Mouse (Mus musculus) cerebellum, adult 18-20 months (tissue): Measurements from ENCODE around the gene Unc5c.

Source experiments
- DNase-seq, 2 experiments: peaks; one replicate each; pipeline ENCODE4 v3.0.0; 2021

Unc5c gene

DNA sequence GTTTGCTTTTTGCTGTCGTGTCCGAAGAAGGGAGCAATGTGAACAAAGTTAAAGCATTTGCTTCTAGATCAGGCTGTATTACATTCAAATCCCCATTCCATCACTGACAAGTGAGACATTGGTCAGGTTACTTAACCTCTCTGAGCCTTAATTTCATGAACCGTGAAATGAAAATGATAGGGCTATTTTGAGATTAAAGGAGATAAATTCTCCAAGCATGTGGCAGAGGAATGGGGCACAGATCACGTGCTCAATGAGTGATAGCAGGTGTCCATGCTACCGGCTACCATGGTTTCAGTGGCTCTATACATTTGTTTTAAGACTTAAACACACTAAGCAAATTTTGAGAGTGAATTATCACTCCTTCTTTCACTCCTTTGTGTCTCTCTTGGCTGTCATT lies 254.0 kb downstream of the Unc5c start:
- no peak for DNase-seq

DNA sequence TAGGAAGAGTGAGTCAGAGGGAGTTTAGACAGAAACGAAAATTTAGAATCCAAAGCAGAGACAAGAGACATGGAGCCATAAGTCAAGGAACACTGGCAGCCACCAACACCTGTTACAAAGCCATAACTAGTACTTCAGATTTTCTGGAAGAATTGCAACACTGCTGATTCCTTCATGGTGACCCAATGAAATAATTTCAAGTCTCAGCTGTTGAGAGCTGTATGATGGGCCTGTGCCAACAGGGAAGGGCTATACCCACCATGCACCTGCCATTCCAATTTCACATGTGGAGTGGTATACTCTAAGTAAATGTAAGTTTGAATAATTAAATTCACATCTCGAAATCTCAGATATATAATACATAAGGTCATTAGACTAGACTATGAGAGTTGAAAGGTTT lies 259.5 kb downstream of the Unc5c start:
- DNase-seq: no peak

GRCm38 (mm10) chr3:141725432-141725831 lies 260.4 kb downstream of the Unc5c start:
- DNase-seq: peak in 1 of 2 experiments; percentile 21

- DNase-seq: no peak
Observed at GRCm38 (mm10) chr3:141733844-141734243, 268.8 kb downstream of the Unc5c start.

GRCm38 (mm10) chr3:141735285-141735684 lies 270.3 kb downstream of the Unc5c start:
- no peak for DNase-seq

- no peak for DNase-seq
Observed at GRCm38 (mm10) chr3:141745322-141745721, 280.3 kb downstream of the Unc5c start.

- no peak for DNase-seq
Observed at GRCm38 (mm10) chr3:141748694-141749381, 283.8 kb downstream of the Unc5c start.

GRCm38 (mm10) chr3:141752172-141752571 lies 287.2 kb downstream of the Unc5c start:
- DNase-seq: no peak

- no peak for DNase-seq
Observed at GRCm38 (mm10) chr3:141757259-141757658, 292.2 kb downstream of the Unc5c start.

GRCm38 (mm10) chr3:141778411-141778919 lies 313.4 kb downstream of the Unc5c start:
- no peak for DNase-seq

DNA sequence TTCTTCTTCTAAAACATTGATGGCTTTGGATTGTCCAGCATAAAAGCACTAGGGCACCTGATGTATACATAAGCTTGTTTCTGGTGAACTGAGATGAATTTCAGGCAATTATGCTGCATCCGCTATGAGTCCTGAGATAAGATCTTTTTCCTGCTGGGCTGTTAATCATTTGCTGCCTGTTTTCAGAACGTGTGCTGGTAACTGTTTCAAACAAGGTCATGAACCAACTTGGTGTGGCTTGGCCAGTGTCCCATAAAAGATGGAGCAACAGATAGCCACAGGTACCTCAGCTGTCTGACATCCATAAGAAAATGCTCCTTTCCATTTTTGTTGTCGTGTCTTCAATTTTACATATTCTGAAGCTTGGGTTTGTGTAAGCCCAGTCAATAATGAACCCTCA lies 314.2 kb downstream of the Unc5c start:
- no peak for DNase-seq

DNA sequence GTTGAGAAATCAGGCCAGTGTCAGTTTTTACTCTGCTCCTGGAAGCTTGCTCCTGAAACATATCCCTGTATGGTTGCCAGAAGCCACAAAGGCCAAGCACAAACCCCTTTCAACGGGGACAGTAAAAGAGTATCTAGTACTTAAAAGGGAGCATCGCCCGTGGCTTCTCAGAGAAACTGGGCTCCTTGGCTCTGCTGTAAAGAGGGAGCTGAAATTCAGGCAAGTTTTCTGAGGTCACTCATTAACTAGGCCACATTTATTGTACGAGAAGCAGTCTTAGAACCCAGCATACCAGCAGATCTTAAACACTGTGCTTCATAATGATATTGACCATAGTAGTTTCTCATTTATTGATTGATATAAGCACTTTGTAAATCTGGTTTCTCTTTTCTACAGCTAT lies 317.5 kb downstream of the Unc5c start:
- DNase-seq: no peak

DNA sequence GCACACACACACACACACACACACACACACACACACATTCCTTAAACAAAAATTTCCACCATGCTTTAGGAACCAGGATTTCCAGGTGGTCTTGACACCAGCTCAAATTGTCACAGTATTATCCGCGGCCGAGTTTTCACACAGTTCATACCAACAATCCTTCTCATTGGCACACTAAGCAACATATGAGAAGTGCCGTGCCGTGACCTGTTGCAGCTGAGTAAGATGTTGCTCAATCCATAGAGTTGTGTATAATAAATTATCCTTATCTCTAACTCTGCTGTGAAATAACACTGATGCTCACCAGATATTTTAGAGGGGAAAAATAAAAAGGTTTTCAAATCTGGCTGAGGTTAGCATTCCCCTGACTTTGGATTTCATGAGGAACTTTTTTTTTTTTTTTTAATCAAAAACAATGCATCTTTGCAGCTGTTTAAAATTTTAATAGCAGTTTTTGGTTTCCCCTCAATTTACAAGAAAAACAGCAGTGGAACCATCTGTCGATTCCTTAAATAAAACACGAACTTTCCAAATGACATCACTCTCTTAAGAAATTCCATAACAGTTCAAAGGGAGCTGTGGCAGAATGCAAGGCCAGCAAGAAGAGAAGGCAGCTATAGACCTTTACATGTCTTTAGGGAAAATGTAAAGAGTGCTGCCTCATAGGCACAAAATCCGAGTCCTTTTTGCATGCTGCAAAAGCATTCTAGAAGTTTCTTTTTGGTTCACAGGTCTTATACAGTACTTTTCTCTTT lies 326.2 kb downstream of the Unc5c start:
- DNase-seq: no peak

DNA sequence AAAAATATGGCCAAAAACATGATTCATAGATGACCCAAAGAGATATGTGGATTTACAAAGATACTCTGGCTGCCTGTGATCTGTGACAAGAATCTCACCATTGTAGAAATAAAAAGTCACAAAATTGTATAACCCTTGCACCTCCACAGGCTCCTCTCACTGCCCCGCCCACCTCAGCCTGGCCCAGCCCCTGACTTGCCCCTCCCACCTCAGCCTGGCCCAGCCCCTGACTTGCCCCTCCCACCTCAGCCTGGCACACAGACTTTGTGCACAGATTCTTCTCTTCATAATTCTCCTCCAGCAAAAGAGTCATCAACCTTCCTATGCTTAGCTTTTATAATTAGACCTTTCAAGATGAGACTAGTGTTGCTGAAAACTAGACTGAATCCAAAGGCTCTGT lies 327.1 kb downstream of the Unc5c start:
- peak in 1 of 2 experiments; percentile 32 for DNase-seq

DNA sequence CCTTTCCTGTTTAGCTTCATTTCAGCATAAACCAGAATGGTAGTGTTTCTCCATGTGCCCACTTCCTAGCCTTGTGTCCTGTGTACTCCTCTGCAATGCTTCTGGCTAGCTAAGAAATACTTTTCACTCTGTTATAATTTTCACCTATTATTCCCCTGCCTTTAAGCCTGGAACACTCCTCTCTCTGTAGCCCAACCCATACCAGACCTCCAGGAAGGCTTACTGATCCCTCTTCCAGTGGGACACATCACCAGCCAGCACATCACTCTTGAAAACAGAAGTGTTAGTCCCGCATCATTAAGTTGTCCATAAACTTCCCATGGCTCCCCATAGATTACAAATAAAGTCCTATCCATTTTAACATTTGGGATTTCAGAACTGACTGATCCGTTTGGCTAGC lies 328.7 kb downstream of the Unc5c start:
- no peak for DNase-seq

GRCm38 (mm10) chr3:141794371-141794770 lies 329.4 kb downstream of the Unc5c start:
- DNase-seq: no peak

- DNase-seq: no peak
Observed at GRCm38 (mm10) chr3:141797372-141797771, 332.4 kb downstream of the Unc5c start.

- no peak for DNase-seq
Observed at GRCm38 (mm10) chr3:141797789-141798188, 332.8 kb downstream of the Unc5c start.

- DNase-seq: no peak
Observed at GRCm38 (mm10) chr3:141804133-141804532, 339.1 kb downstream of the Unc5c start.

GRCm38 (mm10) chr3:141809581-141809980 lies 344.6 kb downstream of the Unc5c start:
- peak; percentile 56 to 72 for DNase-seq

GRCm38 (mm10) chr3:141810944-141811343 lies 345.9 kb downstream of the Unc5c start:
- peak; percentile 64 to 74 for DNase-seq

DNA sequence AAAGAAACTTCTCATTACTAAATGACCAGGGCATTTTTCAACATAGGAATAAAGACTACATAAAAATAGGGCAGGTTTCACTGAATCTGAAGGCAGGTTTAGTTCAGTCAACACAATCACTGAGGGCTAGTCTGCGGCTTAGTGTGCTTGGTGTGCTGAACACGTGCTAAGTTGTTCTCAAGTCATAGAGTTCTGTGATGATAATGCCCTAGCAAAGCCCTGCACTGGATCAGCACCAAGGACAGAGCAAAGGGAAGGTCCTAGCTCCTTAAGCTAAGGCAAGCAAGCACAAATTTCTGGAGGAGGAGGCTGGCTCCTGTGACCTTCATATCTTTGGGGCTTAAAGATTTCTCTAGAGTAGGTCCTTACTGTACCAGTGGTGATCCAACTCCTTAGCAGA lies 346.3 kb downstream of the Unc5c start:
- DNase-seq: no peak

GRCm38 (mm10) chr3:141814776-141815175 lies 349.8 kb downstream of the Unc5c start:
- DNase-seq: no peak

DNA sequence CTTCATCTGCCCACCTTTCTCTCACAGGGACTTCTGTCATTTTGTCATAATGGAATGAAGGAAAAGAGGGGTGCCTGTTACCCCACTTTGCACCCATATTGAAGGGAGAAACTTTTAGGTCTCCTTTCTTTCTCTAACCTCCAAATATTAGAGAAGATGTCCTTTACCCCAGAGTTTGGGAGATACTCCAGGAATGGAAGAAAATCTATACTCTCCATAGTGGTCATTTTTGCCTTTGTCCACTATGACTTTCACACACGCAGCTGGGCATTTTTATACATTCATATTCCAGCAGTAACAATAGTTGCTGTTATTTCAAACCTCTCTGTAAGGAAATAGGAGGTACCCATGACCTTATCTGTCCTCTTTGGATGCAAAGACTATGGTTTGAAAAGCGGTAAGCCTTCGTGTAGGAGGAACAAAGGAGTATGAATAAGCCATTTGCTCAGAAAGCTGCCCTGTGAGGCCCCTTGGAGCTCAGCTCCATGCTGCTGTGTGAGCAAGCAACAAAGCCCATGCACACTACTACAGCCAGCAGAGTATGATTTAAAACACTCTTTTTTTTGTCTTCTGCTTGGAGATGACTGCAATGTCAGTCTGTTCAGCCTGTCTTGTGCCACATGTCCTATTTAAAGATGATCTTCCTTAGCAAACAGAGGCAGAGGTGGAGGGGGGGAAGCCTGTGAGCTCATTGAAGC lies 353.7 kb downstream of the Unc5c start:
- no peak for DNase-seq
